Mouse (Mus musculus) 416B (cell line): Measurements from ENCODE around the gene Ctnna3.
"Not testable (repeated sequence)": the region's sequence is repeated elsewhere in the genome, so short reads cannot be mapped to it uniquely, and the experiment has no call there.

Experiments used
- DNase-seq: peaks from one replicate; pipeline ENCODE4 v3.0.0; 2011; ENCODE audit warnings: low read depth

Gene Ctnna3

DNA sequence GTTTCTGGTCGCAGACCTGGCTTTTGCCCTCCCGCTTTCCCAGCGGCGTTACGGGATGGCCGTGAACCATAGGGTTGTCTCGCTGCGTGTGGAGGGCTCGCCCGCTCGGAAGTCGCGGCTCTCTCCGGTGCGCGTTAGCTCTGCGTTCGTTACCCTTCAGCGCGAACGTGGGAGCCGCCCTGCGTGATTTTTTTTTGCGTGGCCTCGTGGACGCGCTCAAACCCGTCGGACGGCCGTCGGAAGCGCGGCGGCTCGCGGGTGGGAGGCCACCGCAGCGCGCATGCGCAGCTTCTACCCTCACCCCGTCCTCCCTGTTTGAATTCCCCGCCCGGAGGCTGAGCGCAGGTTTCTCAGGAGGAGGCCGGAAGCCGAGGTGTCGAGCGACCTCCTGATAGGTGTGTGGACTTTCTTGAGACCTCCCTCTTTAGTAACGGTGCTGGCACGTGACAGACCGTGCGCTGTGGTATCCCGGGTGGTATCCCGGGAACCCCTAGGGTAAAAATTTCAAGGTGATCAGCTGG is at the start of gene Ctnna3:
Gene Ctnna3 (plus strand): TSS at position 314 of the 521 bp plus-strand sequence.
- peak; percentile 91 for DNase-seq

DNA sequence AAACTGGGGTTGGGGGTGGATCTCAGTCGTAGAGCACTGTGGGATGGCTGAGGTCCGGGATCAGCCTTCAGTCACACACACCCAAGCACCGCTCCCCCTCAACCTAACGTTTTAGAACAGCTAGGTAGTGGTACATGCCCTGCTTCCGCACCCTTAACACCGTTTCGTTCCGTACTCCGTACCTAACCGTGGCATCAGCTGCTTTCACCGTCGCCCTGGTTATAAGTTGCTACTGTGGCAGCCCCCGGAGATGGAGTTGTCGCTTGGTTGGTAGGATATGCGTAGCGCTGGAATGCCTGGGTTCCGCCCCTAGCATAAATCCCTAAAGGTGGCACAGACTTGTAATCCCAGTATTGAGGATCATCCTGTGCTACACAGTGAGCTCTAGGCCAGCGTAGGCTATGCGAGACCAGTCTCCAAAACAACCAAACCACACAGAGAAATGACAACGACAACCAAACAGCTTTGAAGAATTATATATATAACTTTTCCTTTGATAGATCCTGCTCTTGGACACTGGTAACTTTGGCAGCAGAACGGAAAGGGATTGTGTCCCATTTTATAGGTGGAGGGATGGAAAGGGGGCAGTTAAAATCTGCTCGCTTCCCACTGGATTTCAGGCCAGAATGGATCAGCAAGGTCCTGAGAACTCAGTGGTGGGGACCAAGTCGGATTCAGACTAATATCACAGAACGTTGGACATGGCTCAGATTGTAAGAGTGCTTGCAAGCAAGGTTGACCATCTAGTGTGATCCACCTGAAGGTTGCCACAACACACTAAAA is 48.2 kb upstream of the Ctnna3 start, which contains the start of gene Sirt1:
Gene Sirt1 (minus strand): TSS at position 207 of the 783 bp plus-strand sequence.
- no peak for DNase-seq

DNA sequence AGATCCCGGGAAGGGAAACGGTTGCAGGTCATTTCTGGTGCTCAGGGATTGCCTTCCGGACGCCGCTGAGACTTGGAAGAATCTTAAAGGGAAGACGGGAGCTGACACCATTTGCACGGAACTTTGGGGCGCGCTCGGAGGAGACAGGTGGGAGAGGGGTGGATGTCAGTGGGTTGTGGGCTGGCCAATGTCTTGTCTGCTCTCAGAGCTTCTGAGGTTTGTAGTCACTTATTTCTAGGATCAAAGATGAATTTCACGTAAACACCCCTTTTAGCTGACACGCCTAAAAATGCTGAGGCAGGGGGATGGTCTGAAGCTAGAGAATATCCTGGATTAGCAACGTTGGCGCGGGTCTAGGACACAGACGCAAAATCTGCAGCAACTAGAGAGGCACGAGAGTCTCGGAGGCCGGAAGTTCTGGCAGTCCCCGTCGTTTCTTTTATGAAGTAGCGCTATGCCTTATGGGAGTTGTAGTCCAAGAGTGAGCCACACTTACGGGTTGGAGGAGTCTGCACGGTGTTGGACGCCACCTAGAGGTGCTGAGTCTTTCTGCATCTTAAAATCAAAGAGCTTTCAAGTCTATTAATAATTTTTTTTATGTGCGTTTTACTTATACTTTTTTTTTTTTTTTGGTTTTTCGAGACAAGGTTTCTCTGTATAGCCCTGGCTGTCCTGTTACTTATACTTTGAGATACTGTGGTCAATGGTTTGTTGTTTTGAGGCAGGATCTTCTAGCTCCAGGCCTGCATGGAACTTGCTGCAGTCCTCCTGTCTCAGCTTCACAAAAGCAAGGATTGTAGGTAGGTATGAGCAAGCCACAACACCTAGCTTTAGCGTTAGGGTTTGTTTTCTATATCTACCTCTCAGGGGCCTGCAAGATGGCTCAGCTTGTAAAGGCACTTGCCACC is 47.3 kb upstream of the Ctnna3 start, which contains the start of gene Dnajc12:
Gene Dnajc12 (plus strand): TSS at position 72 of the 908 bp plus-strand sequence.
- DNase-seq = peak; percentile 99

DNA sequence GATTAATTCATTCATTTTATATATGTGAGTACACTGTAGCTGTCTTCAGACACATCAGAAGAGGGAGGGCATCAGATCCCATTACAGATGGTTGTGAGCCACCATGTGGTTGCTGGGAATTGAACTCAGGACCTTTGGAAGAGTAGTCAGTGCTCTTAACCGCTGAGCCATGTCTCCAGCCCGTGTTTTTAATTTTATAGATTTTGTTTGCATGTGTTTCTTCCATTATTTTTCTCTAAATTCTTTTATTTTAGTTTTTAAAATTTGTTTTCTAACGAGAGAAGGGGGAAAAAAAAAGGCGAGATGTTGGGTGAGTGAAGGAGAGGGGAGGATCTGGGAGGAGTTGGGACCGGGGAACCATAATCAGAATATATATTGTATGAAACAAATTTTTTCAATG is 44.0 kb upstream of the Ctnna3 start:
- DNase-seq = not testable (repeated sequence)

DNA sequence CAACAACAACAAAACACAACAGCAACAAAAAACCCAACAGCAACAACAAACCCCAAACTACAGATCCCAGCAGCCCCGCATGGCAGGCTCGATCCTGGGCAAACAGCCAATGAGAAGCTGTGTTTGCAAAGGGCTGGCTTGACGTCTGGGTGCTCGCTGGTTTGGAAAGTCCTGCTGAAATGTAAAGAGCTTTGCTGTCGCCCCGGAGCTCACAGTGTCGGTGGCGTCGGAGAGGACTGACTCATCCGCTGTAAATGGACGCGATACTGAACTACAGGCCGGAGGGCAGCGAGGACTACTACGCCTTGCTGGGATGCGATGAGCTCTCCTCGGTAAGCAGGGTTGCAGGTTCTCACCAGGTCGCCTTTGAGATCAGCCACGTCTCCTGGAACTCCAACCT is 43.5 kb upstream of the Ctnna3 start:
- DNase-seq = peak; percentile 93

DNA sequence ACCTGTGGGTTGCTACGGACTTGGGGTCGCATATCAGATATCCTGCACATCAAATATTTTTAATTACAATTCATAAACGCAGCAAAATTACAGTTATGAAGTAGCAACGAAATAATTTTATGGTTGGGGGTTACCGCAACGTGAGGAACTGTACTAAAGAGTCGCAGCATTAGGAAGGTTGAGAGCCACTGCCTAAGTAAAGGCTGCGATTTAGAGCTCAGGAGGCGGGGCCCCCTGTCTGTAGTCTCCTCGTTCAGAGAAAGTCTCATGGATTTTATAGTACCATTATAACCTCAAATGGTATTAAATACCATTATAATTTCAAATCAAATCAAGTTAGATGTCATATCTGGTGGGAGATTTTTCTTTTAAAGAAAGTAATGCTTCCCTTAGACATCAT is 42.9 kb upstream of the Ctnna3 start:
- DNase-seq = peak; percentile 37

DNA sequence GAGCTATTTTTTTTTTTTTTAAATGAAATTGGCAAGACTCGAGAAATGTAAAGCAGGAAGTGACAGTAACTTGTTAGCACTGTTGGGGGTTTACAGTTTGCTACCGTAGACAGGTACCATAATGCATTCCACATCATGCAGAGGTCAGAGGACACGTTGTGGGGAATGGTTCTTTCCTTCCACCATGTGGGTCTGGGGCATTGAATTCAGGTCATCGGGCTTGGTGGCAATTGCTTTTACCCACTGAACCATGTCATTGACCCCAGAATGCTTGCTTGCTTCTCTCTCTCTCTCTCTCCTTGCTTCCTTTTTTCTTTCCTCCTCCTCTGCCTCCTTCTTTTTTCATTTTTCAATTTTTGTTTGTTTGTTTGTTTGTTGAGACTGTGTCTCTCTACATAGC is 41.0 kb upstream of the Ctnna3 start:
- DNase-seq = no peak

DNA sequence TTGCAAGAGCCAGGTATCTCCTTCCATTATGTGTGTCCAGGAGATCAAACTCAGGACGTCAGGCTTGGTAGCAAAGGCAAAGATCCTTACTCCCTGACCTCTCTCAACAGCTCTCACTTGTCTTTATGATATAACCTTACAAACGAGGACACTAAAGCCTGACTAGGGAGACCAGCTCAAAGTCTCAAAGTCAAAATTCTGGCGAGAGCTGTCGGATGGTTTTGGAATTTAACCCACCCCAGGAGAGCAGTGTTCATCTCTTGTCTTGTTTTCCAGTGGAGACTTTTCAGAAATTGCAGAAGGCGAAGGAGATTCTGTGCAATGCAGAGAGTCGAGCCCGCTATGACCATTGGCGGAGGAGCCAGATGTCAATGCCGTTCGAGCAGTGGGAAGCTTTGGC is 32.9 kb upstream of the Ctnna3 start:
- no peak for DNase-seq

DNA sequence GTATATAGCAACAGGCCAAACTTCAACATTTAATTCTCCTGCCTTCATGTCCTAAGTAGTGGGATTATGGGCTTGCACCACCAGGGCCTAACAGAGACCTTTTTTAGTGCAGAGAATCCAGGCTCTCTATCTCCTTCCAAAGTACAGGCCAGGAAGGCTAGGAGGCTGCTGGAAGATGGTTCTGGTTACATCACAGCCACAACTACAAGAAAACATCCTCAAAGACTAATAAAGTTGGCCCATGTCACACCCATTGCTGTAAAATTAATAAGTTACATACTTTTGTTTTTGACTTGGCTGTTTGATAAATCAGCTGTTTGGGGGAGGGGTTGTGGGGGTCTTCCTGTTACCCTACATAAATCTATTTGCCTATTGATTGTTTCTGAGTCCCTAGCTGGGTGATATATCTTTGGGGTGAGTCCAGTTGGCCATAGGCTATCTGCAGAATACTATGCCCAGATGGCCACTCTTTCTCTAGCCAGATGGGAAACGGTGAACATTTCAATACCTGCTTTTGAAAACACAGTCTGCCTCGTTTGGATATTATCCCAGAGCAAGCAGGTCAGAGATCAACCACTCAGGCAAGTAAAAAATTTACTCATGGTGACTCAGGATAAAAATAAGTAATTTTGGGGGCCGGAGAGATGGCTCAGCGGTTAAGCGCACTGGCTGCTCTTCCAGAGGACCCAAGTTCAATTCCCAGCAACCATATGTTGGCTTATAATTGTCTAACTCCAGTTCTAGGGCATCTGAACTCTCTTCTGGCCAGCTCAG is 27.0 kb upstream of the Ctnna3 start:
- no peak for DNase-seq

DNA sequence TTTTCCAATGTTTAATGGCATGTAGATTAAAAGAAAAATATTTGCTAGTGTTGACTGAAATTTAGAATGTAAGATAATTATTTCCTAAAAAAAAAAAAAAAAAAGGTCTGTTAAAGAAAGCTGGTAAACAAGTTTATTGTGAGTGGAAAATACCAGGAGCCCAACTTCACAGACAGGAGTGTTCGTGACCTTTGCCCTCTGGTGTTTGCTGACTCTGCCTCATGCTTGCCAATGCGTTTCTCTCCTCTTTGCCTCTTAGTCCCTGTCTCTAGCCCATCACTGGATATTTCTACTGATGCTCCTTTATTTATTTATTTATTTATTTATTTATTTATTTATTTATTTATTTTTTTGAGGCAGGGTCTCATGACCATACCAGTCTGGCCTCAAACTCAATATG is 26.3 kb upstream of the Ctnna3 start:
- no peak for DNase-seq

DNA sequence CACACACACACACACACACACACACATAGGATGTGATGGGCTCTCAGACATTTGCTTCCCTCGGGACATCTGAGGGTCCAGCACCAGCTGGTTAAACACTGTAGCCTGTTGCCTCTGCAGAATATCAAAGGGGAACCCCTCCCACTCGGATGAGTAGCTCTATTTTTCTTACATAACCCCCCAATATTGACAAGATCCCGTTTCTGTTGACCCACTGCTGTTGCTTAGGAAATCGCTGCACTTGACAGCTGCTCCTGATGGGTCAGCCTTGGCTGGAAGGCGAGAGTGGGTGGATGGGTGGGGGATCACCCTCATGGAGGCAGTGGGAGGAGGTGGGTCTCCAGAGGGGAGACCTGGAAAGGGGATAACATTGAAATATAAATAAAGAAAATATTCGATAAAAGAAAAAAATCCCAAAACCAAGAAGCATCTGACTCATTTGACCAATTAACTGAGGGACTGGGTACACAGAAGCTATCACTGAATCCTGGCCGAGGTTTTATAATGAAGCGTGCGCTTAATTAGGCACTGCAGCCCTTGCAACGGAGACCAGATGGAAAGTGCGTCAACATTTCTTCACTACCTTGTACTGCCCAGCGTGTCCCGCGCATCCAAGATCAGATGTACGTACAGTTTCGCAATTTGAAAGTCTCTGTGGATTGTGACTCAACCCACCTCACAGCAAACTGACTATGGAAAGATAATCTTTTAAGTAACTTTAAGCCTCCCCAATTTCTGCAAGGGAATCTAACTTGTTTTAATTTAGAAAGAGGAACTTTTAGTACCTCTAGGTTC is 19.5 kb upstream of the Ctnna3 start:
- DNase-seq = peak; percentile 74

DNA sequence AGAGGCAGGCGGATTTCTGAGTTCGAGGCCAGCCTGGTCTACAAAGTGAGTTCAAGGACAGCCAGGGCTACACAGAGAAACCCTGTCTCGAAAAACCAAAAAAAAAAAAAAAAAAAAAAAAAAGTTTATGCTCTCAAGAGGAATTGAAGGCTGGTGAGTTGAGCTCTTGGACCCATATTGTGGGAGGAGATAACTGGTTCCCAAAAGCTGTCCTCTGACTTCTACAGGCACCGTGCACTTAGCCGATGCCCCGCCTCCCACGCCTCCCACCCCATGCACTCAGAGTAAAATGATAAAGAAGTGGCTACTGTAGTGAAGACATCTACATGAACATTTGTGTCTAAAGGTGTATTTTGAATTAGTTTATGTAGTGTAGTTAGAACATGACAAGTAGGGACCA is 18.2 kb upstream of the Ctnna3 start:
- DNase-seq = not testable (repeated sequence)

DNA sequence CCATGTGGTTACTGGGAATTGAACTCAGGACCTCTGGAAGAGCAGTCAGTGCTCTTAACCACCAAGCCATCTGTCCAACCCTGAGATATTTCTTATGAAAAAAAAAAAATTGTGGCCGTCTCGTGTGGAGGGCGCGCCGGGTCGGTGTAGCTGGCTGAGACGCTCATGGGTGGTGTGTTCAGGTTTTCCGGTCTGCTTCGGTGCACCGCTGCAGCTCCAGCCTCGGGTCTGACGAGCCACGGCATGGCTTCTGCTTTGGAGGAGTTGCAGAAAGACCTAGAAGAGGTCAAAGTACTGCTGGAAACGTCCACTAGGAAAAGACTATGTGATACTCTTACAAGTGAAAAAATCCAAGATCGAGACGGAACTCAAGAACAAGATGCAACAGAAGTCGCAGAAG is 17.1 kb upstream of the Ctnna3 start:
- DNase-seq = no peak

DNA sequence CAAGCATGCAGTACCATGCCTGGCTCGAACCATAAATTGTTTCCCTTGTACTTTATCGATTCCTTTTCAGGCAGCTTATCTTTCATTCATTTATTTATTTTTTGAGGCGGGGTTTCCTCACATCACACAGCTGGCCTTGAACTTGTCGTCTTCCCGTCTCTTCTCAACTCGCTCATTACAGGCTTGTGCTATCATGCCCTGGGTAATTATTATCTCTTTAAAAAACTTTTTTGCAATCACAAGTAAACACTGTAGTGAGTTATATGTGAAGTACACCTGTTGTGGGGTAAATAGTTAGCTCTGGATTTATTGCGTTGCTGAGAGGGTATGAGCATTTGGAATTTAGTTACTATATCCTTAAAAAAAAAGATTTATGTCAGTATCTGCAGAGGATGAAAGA is 14.6 kb upstream of the Ctnna3 start:
- no peak for DNase-seq

DNA sequence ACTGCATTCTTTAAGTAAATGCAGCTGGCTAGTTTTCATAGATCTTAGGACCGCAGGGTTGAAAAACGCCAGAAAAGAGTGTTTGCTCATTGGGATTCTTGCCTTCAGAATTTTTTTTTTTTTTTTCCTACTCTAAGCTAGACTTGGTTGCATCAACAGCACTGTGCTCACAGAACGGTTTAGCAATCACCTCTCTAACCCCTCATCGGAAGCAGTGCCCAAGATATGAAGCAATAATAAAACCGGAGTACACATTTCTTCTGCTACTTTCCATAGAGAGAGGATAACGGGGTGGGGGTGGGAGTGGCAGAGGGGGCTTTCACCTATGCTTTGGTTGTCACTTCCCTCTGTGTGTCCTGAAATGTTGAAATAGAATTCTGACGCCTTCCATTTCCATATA is 14.0 kb upstream of the Ctnna3 start:
- peak; percentile 70 for DNase-seq

DNA sequence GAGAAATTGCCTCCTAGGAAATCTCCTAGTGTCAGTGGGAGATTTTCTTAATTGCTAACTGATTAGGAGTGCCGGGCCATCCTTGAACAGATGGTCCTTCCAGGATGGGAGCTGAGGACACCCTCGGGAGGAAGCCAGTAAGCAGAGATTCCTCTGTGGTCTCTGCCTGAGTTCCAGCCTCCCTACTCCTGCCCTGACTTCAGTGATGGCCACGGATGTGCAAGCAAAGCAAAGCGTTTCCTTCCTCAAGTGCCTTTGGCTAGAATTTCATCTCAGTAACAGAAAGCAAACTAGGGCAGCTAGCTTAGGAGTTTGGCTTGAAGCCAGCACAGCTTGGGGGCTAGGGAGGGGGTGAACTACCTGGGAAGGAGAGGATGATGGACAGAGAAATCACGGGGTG is 12.8 kb upstream of the Ctnna3 start:
- DNase-seq = no peak

DNA sequence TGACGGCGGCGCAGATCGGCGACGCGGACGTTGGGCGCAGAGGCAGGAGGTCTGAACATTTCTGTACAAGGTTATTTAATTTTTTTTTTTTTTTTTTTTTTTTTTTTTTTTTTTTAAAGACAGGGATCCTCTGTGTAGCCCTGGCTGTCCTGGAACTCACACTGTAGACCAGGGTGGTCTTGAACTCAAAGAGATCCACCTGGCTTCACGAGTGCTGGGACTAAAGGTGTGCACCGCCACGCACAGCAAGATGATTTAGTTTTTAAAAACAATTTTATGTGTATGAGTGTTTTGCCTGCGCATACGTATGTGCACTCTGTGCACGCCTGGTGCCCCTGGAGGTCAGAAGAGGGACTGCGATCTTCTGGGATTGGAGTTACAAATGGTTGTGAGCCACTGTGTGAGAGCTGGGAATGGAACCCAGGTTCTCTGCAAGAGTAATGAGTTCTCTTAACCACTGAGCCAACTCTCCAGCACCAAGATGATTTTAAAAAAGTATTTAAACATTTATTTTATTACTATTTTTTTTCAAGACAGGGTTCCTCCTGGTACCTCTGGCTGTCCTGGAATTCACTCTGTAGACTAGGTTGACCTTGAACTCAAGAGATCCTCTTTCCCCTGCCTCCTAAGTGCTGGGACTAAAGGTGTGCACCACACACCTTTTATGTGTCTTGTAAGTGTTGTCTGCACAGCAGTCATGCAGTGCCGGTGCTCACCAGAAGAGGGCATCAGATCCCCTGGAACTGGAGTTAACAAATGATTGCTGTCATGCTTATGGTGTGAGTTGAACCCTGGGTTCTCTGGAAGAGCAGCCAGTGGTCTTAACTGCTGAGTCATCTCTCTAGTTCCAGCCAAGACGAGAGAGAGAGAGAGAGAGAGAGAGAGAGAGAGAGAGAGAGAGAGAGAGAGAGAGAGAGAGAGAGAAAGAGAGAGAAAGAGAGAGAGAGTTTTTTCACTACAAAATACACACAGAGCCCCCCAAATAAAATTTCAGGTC is 7.9 kb upstream of the Ctnna3 start, which contains the start of gene Gm7075:
Gene Gm7075 (minus strand): TSS at position 51 of the 997 bp plus-strand sequence.
- DNase-seq = peak; percentile 75

DNA sequence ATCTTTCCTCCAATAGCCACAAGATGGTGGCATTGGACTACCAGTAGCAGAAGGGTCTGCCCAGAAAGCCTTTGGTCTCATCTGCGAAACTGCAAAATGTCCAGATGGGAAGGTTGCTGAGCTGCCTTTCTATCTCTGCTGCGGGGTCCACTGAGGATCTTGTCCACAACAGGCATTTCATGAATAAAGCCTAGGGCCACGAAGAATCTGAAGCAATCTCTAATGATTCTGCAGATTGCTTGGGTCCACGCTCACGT is 7.2 kb upstream of the Ctnna3 start:
- DNase-seq = no peak

DNA sequence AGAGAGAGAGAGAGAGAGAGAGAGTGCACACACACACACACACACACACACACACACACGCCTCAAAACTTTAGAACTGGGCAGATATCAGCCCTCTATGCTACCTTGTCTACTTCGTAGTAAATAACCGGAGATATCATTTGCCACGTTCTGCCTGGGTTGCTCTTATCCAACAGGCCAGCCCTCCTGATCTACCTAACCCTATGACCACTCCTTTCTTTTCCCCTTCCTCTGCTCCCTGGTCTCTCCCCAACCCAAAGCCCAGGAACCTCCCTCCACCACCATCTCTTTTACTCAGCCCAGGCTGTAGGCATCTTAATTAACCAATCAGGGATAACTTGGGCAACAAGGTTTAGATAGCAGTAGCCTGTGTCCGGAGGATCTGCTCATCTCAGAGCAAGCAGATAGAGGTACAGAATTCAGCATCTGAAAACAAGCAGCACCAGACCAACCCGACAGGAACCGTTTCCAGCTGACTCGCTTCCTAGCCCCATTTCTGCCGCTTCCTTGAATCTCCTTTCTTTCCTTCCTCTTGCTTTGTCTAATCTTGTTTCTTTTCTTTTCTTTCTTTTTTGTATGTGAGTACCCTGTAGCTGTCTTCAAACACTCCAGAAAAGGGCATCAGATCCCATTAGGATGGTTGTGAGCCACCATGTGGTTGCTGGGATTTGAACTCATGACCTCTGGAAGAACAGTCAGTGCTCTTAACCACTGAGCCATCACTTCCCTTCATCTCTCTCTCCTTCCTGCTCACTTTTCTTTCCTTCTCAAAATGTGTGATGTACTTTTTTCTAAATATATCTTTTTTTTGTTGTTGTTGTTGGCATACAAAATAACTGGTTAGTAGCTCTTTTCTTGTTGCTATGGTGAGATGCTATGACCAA is 6.1 kb upstream of the Ctnna3 start:
- no peak for DNase-seq
